Mouse (Mus musculus): ENCODE measurements around the gene Resf1. TPM values are rescaled to one million over a fixed set of nuclear protein-coding genes. Genes with fewer than 3 reads are reported as not detected.
A peak's percentile ranks its signal among the peaks of the same experiment; 100 is the strongest.
"Not testable (repeated sequence)": the region's sequence is repeated elsewhere in the genome, so short reads cannot be mapped to it uniquely, and the experiment has no call there.

The Resf1 gene
- polyA plus RNA-seq, 2 experiments, result 5.0 to 23.6 TPM

DNA sequence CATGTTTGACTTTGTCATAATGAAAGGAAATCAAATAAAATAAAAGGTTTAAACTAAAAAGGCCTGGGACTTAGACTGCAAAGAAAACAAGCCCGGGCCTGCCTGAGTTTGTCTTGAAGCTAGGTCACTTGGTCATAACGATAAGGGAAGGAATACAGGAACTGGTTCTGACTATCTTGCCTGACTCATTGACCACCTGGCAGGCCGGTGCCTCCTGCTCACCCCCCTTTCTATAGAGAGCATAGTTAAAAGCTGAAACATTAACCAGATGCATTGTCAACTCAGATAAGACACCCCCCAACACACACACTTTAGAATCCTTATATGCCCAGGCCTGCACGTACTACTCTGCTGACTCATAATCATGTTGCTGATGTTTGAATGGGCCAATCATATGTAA, 46.6 kb downstream of the Resf1 start:
- ATAC-seq (ENCODE audit: insufficient read depth) (peak; percentile 86), DNase-seq (ENCODE audit: low read depth in 3 of 3, low spot score in 3 of 3) (peak in 2 of 3 experiments; percentile 16 to 26)
- H3K9ac ChIP-seq (replicated peaks); H3K27ac ChIP-seq; H3K4me3 ChIP-seq (ENCODE audit: insufficient read depth in 1 of 2, low read depth in 2 of 2, low read length in 2 of 2); H3K9me3 ChIP-seq (ENCODE audit: control insufficient read depth, low read length); H3K4me1 ChIP-seq (replicated peaks; ENCODE audit: control insufficient read depth in 2 of 2, insufficient read depth in 2 of 2, low read length in 1 of 2); H3K4me2 ChIP-seq (ENCODE audit: low read depth); H3K36me3 ChIP-seq (replicated peaks; ENCODE audit: control insufficient read depth, insufficient read depth, low read depth); H3K27me3 ChIP-seq (ENCODE audit: control insufficient read depth, insufficient read depth, low read length): not testable (repeated sequence)
- 31% methylated on average over 4 of the region's 4 CpGs for WGBS (ENCODE audit: insufficient replicate concordance)
- peak; percentile 45 for TF ChIP-seq EP300 (IDR thresholded peaks at IDR 0.05; ENCODE audit: low read depth)

DNA sequence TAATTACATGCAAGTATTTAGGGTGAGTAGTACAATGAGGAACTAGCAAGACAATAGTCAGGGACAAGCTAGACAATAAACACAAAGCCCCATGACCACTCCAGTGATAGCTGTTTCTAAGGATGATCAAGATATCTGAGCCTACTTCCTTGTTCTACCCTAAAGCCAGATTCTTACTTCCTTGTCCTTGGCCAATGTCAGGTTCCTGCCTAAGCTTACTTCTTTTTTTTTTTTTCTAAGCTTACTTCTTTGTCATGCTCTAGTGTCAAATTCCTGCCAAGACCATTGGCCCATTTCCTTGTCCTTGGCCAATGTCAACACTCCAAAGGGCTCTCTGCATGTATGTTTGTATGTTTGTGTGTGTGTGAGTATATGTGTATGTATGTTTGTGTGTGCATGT, 47.9 kb downstream of the Resf1 start:
- ATAC-seq (ENCODE audit: insufficient read depth) (no peak), DNase-seq (ENCODE audit: low read depth in 3 of 3, low spot score in 3 of 3) (no peak)
- TF ChIP-seq EP300 (IDR thresholded peaks at IDR 0.05; ENCODE audit: low read depth) (no peak), CTCF (IDR thresholded peaks at IDR 0.05; ENCODE audit: low read depth) (no peak)
- Histone ChIP-seq H3K9ac (replicated peaks) (no peak overlapping the region), H3K27me3 (ENCODE audit: control insufficient read depth, insufficient read depth, low read length) (no peaks in the 10 kb centered on the region), H3K27ac (no peak overlapping the region), H3K9me3 (ENCODE audit: control insufficient read depth, low read length) (no peaks in the 10 kb centered on the region; the same call in 1 of the 2 replicates), H3K4me3 (ENCODE audit: insufficient read depth in 1 of 2, low read depth in 2 of 2, low read length in 2 of 2) (no peak overlapping the region), H3K36me3 (replicated peaks; ENCODE audit: control insufficient read depth, insufficient read depth, low read depth) (no peaks in the 10 kb centered on the region), H3K4me1 (replicated peaks; ENCODE audit: control insufficient read depth in 2 of 2, insufficient read depth in 2 of 2, low read length in 1 of 2) (no peaks in the 10 kb centered on the region), H3K4me2 (ENCODE audit: low read depth) (no peak overlapping the region)

DNA sequence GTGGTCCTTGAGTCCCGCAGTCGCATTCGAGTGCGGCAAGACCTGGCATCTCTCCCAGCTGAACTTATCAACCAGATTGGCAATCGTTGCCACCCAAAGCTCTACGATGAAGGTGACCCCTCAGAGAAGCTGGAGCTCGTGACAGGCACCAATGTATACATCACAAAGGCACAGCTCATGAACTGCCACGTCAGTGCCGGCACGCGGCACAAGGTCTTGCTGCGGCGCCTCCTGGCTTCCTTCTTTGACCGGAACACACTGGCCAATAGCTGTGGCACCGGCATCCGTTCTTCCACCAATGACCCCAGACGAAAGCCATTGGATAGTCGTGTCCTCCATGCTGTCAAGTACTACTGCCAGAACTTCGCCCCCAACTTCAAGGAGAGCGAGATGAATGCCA, 53.3 kb downstream of the Resf1 start:
- not testable (repeated sequence) for H3K36me3 ChIP-seq (replicated peaks; ENCODE audit: control insufficient read depth, insufficient read depth, low read depth); H3K4me2 ChIP-seq (ENCODE audit: low read depth); ATAC-seq (ENCODE audit: insufficient read depth); H3K27ac ChIP-seq; H3K4me1 ChIP-seq (replicated peaks; ENCODE audit: control insufficient read depth in 2 of 2, insufficient read depth in 2 of 2, low read length in 1 of 2); H3K9me3 ChIP-seq (ENCODE audit: control insufficient read depth, low read length); H3K27me3 ChIP-seq (ENCODE audit: control insufficient read depth, insufficient read depth, low read length); DNase-seq (ENCODE audit: low read depth in 3 of 3, low spot score in 3 of 3); H3K4me3 ChIP-seq (ENCODE audit: insufficient read depth in 1 of 2, low read depth in 2 of 2, low read length in 2 of 2); H3K9ac ChIP-seq (replicated peaks)
- WGBS (ENCODE audit: insufficient replicate concordance), result 83% methylated on average over 19 of the region's 20 CpGs

DNA sequence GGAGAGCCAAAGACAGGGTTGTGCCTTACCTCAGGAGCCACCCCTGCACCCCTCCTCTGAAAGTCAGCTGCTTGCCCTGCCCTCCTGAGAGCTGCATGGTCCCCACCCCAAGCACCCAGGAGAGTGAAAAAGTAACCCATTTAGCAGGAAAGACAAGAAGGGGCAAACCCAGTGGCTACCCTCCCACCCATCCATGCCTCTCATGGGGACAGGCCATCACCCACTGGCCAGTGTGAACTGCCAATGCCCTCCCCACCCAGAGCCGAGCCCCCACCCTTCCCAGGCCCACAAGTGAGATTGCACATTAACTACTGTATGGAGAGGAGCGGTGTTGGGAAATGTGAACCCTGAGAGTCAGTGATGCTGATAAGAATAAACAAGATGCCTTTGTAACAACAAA, 56.8 kb downstream of the Resf1 start:
- not testable (repeated sequence) for ATAC-seq (ENCODE audit: insufficient read depth); H3K4me3 ChIP-seq (ENCODE audit: insufficient read depth in 1 of 2, low read depth in 2 of 2, low read length in 2 of 2); H3K4me2 ChIP-seq (ENCODE audit: low read depth); DNase-seq (ENCODE audit: low read depth in 3 of 3, low spot score in 3 of 3); H3K27ac ChIP-seq; H3K27me3 ChIP-seq (ENCODE audit: control insufficient read depth, insufficient read depth, low read length); H3K9me3 ChIP-seq (ENCODE audit: control insufficient read depth, low read length); H3K36me3 ChIP-seq (replicated peaks; ENCODE audit: control insufficient read depth, insufficient read depth, low read depth); H3K9ac ChIP-seq (replicated peaks); H3K4me1 ChIP-seq (replicated peaks; ENCODE audit: control insufficient read depth in 2 of 2, insufficient read depth in 2 of 2, low read length in 1 of 2)
- WGBS (ENCODE audit: insufficient replicate concordance), result 63% methylated on average over 2 of the region's 2 CpGs

DNA sequence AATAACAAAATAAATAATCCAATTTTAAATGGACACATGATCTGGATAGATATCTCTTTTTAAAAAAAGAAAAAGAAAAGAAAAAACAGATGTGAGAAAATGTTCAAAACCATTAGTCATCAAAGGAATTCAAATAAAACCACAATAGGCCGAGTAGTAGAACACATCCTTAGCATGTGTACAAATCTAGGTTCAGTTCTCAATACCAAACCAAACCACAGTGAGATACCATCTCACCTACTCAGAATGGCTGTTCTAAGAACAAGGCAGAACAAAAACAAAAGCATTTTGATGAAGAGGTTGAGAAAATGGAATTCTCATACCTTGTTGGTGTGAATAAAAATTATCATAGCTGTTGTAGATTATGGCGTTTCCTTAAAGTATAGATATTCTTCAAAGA, 57.2 kb downstream of the Resf1 start:
- no peak overlapping the region for H3K9ac ChIP-seq (replicated peaks)
- 51% methylated on average over 2 of the region's 2 CpGs for WGBS (ENCODE audit: insufficient replicate concordance)
- no peaks in the 10 kb centered on the region for H3K9me3 ChIP-seq (ENCODE audit: control insufficient read depth, low read length)
- DNase-seq (ENCODE audit: low read depth in 3 of 3, low spot score in 3 of 3) (no peak), ATAC-seq (ENCODE audit: insufficient read depth) (no peak)
- TF ChIP-seq CTCF (IDR thresholded peaks at IDR 0.05; ENCODE audit: low read depth) (no peak), EP300 (IDR thresholded peaks at IDR 0.05; ENCODE audit: low read depth) (no peak)
- no peak overlapping the region for H3K4me3 ChIP-seq (ENCODE audit: insufficient read depth in 1 of 2, low read depth in 2 of 2, low read length in 2 of 2)
- H3K4me2 ChIP-seq (ENCODE audit: low read depth), result no peak overlapping the region
- H3K27ac ChIP-seq, result no peak overlapping the region
- no peaks in the 10 kb centered on the region for H3K36me3 ChIP-seq (replicated peaks; ENCODE audit: control insufficient read depth, insufficient read depth, low read depth)
- no peaks in the 10 kb centered on the region for H3K27me3 ChIP-seq (ENCODE audit: control insufficient read depth, insufficient read depth, low read length)
- no peaks in the 10 kb centered on the region for H3K4me1 ChIP-seq (replicated peaks; ENCODE audit: control insufficient read depth in 2 of 2, insufficient read depth in 2 of 2, low read length in 1 of 2)

DNA sequence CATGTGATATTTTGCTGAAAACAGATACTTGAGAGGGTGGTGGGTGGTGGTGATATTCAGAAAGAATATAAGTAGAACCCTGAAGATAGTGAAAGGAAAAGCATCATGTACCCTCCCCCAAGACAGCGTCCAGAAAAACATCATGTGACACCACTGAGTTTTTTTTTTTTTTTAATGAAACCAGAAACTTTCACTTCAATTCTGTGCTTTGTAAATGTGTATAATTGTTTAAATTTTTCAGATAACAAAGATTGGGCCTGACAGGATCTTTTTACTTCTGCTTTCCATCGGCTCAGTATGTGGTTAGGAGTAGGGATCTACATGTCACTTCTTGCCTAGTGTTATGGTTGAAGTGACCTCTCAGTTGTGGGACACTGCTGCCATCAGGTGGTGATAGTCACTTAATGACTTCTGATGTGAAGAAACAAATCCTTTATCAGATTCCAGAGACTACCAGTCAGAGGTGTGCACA, 65.8 kb downstream of the Resf1 start:
- DNase-seq (ENCODE audit: low read depth in 3 of 3, low spot score in 3 of 3) (peak; percentile 55 to 78 (median 71)), ATAC-seq (ENCODE audit: insufficient read depth) (peak; percentile 70)
- WGBS (ENCODE audit: insufficient replicate concordance), result 24% methylated on average over 2 of the region's 2 CpGs

More for the DNA sequence above, 65.8 kb downstream of the Resf1 start:
- Histone ChIP-seq H3K9me3 (ENCODE audit: control insufficient read depth, low read length) (no peaks in the 10 kb centered on the region), H3K4me1 (replicated peaks; ENCODE audit: control insufficient read depth in 2 of 2, insufficient read depth in 2 of 2, low read length in 1 of 2) (peaks cover 0 to 4% of the 10 kb centered on the region in 2 experiments; a peak in 1 of 4 replicates), H3K27ac (no peak overlapping the region), H3K4me2 (ENCODE audit: low read depth) (no peak overlapping the region), H3K36me3 (replicated peaks; ENCODE audit: control insufficient read depth, insufficient read depth, low read depth) (no peaks in the 10 kb centered on the region), H3K4me3 (ENCODE audit: insufficient read depth in 1 of 2, low read depth in 2 of 2, low read length in 2 of 2) (no peak overlapping the region), H3K9ac (replicated peaks) (no peak overlapping the region), H3K27me3 (ENCODE audit: control insufficient read depth, insufficient read depth, low read length) (no peaks in the 10 kb centered on the region)
- TF ChIP-seq EP300 (IDR thresholded peaks at IDR 0.05; ENCODE audit: low read depth), result no peak
- peak; percentile 75 for TF ChIP-seq CTCF (IDR thresholded peaks at IDR 0.05; ENCODE audit: low read depth)
